Mouse (Mus musculus) embryonic facial prominence, embryonic 12.5 days (tissue): ENCODE data around the gene Sstr3. TPM values are rescaled to one million over a fixed set of nuclear protein-coding genes. Genes with fewer than 3 reads are reported as not detected.

Experiments
- ATAC-seq: fragments of 200-750 bp; cut with Nextera tagmentation; 2 replicates; pipeline ENCODE4 v1.8.0; 2017; ENCODE audit not compliant: insufficient number of reproducible peaks, insufficient read depth, low FRiP score, low TSS enrichment
- H3K27ac ChIP-seq: fragments of 300-500 bp; sonication (generic); 2 replicates; pipeline ENCODE4 v1.5.1; 2016; ENCODE audit warnings: mild to moderate bottlenecking
- H3K27me3 ChIP-seq: fragments of 300-500 bp; sonication (generic); 2 replicates; pipeline ENCODE4 v1.6.1; 2016; ENCODE audit warnings: mild to moderate bottlenecking, moderate library complexity
- H3K36me3 ChIP-seq: fragments of 300-500 bp; sonication (generic); 2 replicates; pipeline ENCODE4 v1.6.1; 2016; ENCODE audit warnings: mild to moderate bottlenecking
- H3K4me1 ChIP-seq: fragments of 300-500 bp; sonication (generic); 2 replicates; pipeline ENCODE4 v1.6.1; 2016
- H3K4me2 ChIP-seq: fragments of 300-500 bp; sonication (generic); replicated peaks from 2 replicates; pipeline ENCODE4 v1.6.1; 2016; ENCODE audit warnings: mild to moderate bottlenecking, moderate library complexity
- H3K4me3 ChIP-seq: fragments of 300-500 bp; sonication (generic); 2 replicates; pipeline ENCODE4 v1.5.1; 2016; ENCODE audit warnings: mild to moderate bottlenecking
- H3K9ac ChIP-seq: fragments of 300-500 bp; sonication (generic); 2 replicates; pipeline ENCODE4 v1.6.1; 2016; ENCODE audit warnings: mild to moderate bottlenecking, moderate library complexity
- H3K9me3 ChIP-seq: fragments of 300-500 bp; sonication (generic); 2 replicates; pipeline ENCODE4 v1.6.1; 2016; ENCODE audit warnings: mild to moderate bottlenecking, moderate library complexity
- WGBS: fragments of 180-500 bp; shearing (Covaris S2); methylation state at CpG from one replicate; pipeline ENCODE4 v1.1.7; 2016; 5-methylcytosine and 5-hydroxymethylcytosine counted together
- polyA plus RNA-seq: library from polyadenylated mRNA; unstranded; fragments of >200 nt; fragmentation: Nextera tagmentation; extraction: Ambion mirVana; gene quantifications from 2 replicates; pipeline ENCODE4 v1.2.1, GENCODE M21; 2016

Gene Sstr3
- polyA plus RNA-seq, 1 experiment from 2014 or later, result not detected

- no peak overlapping the region for H3K4me3 ChIP-seq
- WGBS, result 51% methylated on average over 4 of the region's 4 CpGs
- no peak overlapping the region for H3K9ac ChIP-seq
- H3K9me3 ChIP-seq, result no peaks in the 10 kb centered on the region
- H3K4me2 ChIP-seq, result no peak overlapping the region
- no peak for ATAC-seq
- H3K27me3 ChIP-seq, result no peaks in the 10 kb centered on the region
- H3K36me3 ChIP-seq, result no peaks in the 10 kb centered on the region
- no peak overlapping the region for H3K27ac ChIP-seq
- H3K4me1 ChIP-seq, result peaks cover 21% of the 10 kb centered on the region
These were observed 31.9 kb upstream of the Sstr3 start for GRCm38 (mm10) chr15:78576284-78576810.

GRCm38 (mm10) chr15:78572658-78573397, 28.3 kb upstream of the Sstr3 start, which contains the start of gene Rac2:
TSS of gene Rac2 (minus strand) at chr15:78572783.
- ATAC-seq, result no peak
- no peak within 1 kb of the TSS for H3K27ac ChIP-seq
- no peaks in the 10 kb centered on the region for H3K4me1 ChIP-seq
- H3K27me3 ChIP-seq, result no peaks in the 10 kb centered on the region
- WGBS, result 74% methylated on average over 8 of the region's 8 CpGs
- no peak within 1 kb of the TSS for H3K4me2 ChIP-seq
- no peaks in the 10 kb centered on the region for H3K9me3 ChIP-seq
- H3K9ac ChIP-seq, result no peak within 1 kb of the TSS
- H3K36me3 ChIP-seq, result no peaks in the 10 kb centered on the region
- no peak within 1 kb of the TSS for H3K4me3 ChIP-seq

DNA sequence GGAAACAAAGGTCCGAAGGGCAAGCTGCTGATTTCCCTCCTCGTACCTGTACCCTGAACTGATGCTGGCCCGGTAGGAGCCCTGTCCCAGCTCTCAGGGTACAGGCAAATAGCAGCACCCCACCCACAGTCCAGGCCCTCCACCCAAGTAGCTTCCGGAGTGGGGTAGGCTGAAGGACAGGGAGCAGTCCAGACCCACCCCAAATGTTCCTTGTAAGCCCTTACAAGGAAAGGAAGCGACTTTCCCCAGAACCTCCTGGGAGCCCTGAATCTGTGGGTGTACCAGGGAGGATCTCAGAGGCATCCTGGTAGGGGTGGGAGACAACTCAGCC, 27.8 kb upstream of the Sstr3 start:
- Histone ChIP-seq H3K36me3 (no peaks in the 10 kb centered on the region), H3K4me2 (no peak overlapping the region), H3K4me1 (no peaks in the 10 kb centered on the region), H3K9ac (no peak overlapping the region), H3K27me3 (no peaks in the 10 kb centered on the region), H3K9me3 (no peaks in the 10 kb centered on the region), H3K4me3 (no peak overlapping the region), H3K27ac (no peak overlapping the region)
- ATAC-seq, result no peak
- 96% methylated on average over 5 of the region's 5 CpGs for WGBS

DNA sequence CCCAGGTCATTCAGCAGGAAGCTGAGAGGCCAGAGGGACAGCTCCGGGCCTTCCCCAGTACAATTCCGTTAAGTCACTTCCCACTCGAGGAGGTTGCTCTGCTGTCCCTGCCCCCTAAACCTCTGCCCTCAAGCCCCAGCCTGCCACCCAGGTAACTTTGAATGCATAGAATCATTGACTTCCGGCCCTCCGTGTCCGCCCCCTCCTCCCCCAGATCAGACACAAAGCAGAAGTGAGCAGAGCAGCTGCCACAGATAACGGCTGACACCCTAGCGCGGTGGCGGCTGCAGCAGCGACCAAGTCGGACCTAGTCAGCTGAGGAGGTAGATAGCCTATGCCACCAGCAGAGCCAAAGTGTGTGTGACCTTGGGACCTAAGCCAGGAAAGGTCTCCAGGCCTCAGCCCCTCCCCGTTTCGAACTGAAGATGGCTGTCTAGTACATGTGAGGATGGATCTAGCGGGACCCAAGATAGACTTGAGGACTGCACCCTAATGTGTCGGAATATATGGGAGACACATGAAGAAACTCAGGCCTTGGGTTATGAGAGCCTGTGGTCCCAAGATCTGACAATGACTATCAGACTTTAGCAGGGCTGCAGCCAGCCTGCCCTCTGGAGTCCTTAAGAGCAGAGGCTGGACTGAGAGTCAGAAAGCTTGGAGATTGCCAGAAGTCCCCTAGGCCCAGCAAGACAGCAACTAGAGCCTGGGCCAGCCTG, 27.2 kb upstream of the Sstr3 start:
- Histone ChIP-seq H3K4me3 (no peak overlapping the region), H3K9me3 (no peaks in the 10 kb centered on the region), H3K27ac (no peak overlapping the region), H3K9ac (no peak overlapping the region), H3K27me3 (no peaks in the 10 kb centered on the region), H3K4me2 (no peak overlapping the region), H3K4me1 (no peaks in the 10 kb centered on the region), H3K36me3 (no peaks in the 10 kb centered on the region)
- 60% methylated on average over 16 of the region's 16 CpGs for WGBS
- no peak for ATAC-seq

DNA sequence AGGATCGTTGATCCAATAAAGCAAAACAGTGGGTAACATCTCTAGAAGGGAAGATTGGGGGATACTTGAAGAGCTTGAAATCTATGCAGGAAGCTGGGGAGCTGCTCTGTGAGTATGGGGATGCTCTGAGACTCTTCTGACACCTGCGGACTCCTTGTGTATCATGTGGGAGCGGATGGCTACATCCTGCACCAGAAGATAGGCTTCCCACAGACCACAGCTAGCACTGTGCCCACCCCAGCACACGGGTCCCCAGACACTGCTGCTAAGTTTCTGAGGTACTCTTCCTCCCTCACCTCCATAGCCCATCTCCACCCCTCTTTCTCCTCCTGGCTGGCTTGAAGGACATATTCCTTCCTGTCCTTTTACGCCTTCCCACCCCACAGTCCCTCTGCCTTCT, 25.7 kb upstream of the Sstr3 start:
- Histone ChIP-seq H3K9me3 (no peaks in the 10 kb centered on the region), H3K36me3 (no peaks in the 10 kb centered on the region), H3K4me1 (no peaks in the 10 kb centered on the region), H3K27ac (no peak overlapping the region), H3K4me3 (no peak overlapping the region), H3K27me3 (no peaks in the 10 kb centered on the region), H3K4me2 (no peak overlapping the region), H3K9ac (no peak overlapping the region)
- 90% methylated on average over 5 of the region's 5 CpGs for WGBS
- ATAC-seq, result no peak

DNA sequence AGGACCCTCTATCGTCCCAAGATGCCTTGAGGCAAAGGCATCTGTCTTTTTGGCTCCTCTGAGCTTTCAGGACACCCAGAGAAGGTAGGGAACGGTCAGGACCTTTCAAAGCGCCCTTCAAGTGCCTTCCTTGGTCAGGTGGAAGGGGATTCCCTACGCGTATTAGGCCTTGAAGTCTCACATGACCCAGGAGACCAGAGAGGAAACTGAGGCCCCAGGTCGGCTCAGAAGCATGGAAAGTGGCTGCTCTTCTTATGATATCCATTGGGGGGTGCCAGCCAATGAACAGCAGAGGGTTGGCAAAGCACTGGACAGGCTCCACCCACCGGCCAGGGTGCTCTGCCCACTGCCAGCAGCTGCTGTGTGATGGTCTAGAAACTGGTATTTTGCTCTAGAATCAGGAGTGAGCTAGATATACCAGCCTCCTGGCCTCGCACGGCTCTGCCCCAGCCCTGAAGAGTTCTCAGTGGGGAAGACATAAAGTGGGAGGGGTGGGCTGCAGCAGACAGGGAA, 23.2 kb upstream of the Sstr3 start:
- ATAC-seq, result no peak
- Histone ChIP-seq H3K27me3 (no peaks in the 10 kb centered on the region), H3K9me3 (no peaks in the 10 kb centered on the region), H3K9ac (no peak overlapping the region), H3K4me2 (no peak overlapping the region), H3K4me1 (no peaks in the 10 kb centered on the region), H3K4me3 (no peak overlapping the region), H3K36me3 (no peaks in the 10 kb centered on the region), H3K27ac (no peak overlapping the region)
- 72% methylated on average over 9 of the region's 9 CpGs for WGBS

- 74% methylated on average over 11 of the region's 11 CpGs for WGBS
- Histone ChIP-seq H3K4me1 (no peaks in the 10 kb centered on the region), H3K36me3 (no peaks in the 10 kb centered on the region), H3K9ac (no peak overlapping the region), H3K4me3 (no peak overlapping the region), H3K4me2 (no peak overlapping the region), H3K27me3 (no peaks in the 10 kb centered on the region), H3K9me3 (no peaks in the 10 kb centered on the region), H3K27ac (no peak overlapping the region)
- ATAC-seq, result no peak
These were observed 20.4 kb upstream of the Sstr3 start for GRCm38 (mm10) chr15:78564764-78565435.

DNA sequence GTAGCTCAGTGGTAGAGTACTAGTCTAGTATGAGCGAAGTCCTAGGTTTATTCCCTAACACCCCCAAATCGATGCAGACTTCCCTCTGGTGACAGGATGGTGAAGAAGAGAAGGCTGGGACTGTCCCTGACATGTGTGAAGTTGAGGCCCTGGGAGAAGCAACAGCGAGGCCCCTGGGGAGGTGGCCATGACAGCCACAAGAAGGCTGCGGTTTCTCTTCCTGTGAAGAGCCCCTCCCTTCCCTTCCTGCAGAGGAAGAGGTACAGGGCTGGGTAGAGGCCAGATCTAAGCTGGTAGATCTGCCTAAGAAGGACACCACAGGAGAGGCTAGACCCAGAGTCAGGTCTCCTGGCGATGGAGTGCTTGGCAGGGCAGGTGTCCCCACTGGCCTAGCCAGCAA, 19.5 kb upstream of the Sstr3 start:
- Histone ChIP-seq H3K27me3 (no peaks in the 10 kb centered on the region), H3K4me2 (no peak overlapping the region), H3K27ac (no peak overlapping the region), H3K36me3 (no peaks in the 10 kb centered on the region), H3K9me3 (no peaks in the 10 kb centered on the region), H3K4me3 (no peak overlapping the region), H3K9ac (no peak overlapping the region), H3K4me1 (no peaks in the 10 kb centered on the region)
- ATAC-seq, result no peak
- 67% methylated on average over 5 of the region's 5 CpGs for WGBS

DNA sequence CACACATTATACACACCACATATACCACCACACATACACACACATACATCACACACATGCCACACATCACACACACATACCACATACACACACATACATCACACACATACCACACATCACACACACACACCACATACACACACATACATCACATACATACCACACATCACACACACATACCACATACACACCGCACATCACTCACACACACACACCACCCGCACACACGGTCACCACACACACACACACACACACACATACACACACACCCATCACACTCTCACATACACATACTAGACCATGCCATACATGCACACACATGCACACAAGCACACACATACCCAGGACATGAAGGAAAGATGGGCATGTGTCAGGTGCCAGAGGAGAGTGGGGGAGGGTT, 18.9 kb upstream of the Sstr3 start:
- Histone ChIP-seq H3K4me3 (no peak overlapping the region), H3K4me1 (no peaks in the 10 kb centered on the region)

GRCm38 (mm10) chr15:78559141-78559979, 14.9 kb upstream of the Sstr3 start:
- no peaks in the 10 kb centered on the region for H3K36me3 ChIP-seq
- H3K27ac ChIP-seq, result no peak overlapping the region
- H3K4me3 ChIP-seq, result no peak overlapping the region
- H3K4me1 ChIP-seq, result no peaks in the 10 kb centered on the region
- 56% methylated on average over 11 of the region's 11 CpGs for WGBS
- no peak for ATAC-seq
- no peak overlapping the region for H3K4me2 ChIP-seq
- no peak overlapping the region for H3K9ac ChIP-seq
- no peaks in the 10 kb centered on the region for H3K9me3 ChIP-seq
- H3K27me3 ChIP-seq, result no peaks in the 10 kb centered on the region

More for the DNA sequence above, 18.9 kb upstream of the Sstr3 start:
- Histone ChIP-seq H3K27me3 (no peaks in the 10 kb centered on the region), H3K36me3 (no peaks in the 10 kb centered on the region), H3K4me2 (no peak overlapping the region), H3K9me3 (no peaks in the 10 kb centered on the region), H3K27ac (no peak overlapping the region), H3K9ac (no peak overlapping the region)
- ATAC-seq, result no peak
- 90% methylated on average over 3 of the region's 3 CpGs for WGBS
